Mouse (Mus musculus): ENCODE measurements around the gene Mup20. TPM values are rescaled to one million over a fixed set of nuclear protein-coding genes. Genes with fewer than 3 reads are reported as not detected.

Mup20 gene
- polyA plus RNA-seq, 1 experiment from 2014 or later = not detected

Other genes starting within 250 kb of the Mup20 start
- not detected in 2 replicates for gene Mup5, start 218.9 kb downstream of the Mup20 start, polyA plus RNA-seq (2016; fragmentation: Nextera tagmentation; extraction: Ambion mirVana)
- gene Mup3, start 33.2 kb upstream of the Mup20 start, polyA plus RNA-seq (2016; fragmentation: Nextera tagmentation; extraction: Ambion mirVana) = not detected in 2 replicates
- gene Mup21, start 96.7 kb upstream of the Mup20 start, polyA plus RNA-seq (2016; fragmentation: Nextera tagmentation; extraction: Ambion mirVana) = not detected in 2 replicates
- gene Zfp37, start 176.9 kb upstream of the Mup20 start, polyA plus RNA-seq (2016; fragmentation: Nextera tagmentation; extraction: Ambion mirVana) = 19.7 and 22.1 TPM in 2 replicates
- 8.6 and 10.1 TPM in 2 replicates for gene Slc31a2, start 208.4 kb upstream of the Mup20 start, polyA plus RNA-seq (2016; fragmentation: Nextera tagmentation; extraction: Ambion mirVana)